Mouse (Mus musculus) liver, adult 2 months (tissue): Measurements from ENCODE around the gene Mccc2.

Source experiments
- CTCF ChIP-seq: fragments of 200-500 bp; IDR thresholded peaks from 2 replicates; pipeline ENCODE4 v1.5.1; 2011; ENCODE audit warnings: low read depth, low read length, control low read depth
- POLR2A ChIP-seq: fragments of 200-500 bp; IDR thresholded peaks from 2 replicates; pipeline ENCODE4 v1.6.1; 2011; ENCODE audit warnings: low read length, control low read depth; ENCODE audit not compliant: insufficient read depth; ENCODE audit errors: extremely low read depth

- TF ChIP-seq CTCF (no peak), POLR2A (no peak)
Observed at GRCm38 (mm10) chr13:99999078-99999477, 16.4 kb downstream of the Mccc2 start.
